Mouse (Mus musculus) lung, postnatal 0 days (tissue): Measurements from ENCODE around the gene Frmd4a. TPM values are rescaled to one million over a fixed set of nuclear protein-coding genes. Genes with fewer than 3 reads are reported as not detected.
"Not testable (repeated sequence)": the region's sequence is repeated elsewhere in the genome, so short reads cannot be mapped to it uniquely, and the experiment has no call there.

ENCODE experiments used
- ATAC-seq: fragments of 200-750 bp; cut with Nextera tagmentation; 2 replicates; pipeline ENCODE4 v1.8.0; 2017; ENCODE audit warnings: moderate library complexity
- DNase-seq: peaks from one replicate; pipeline ENCODE4 v3.0.0-alpha.2; 2016; ENCODE audit warnings: low spot score
- H3K27ac ChIP-seq: fragments of 300-500 bp; sonication (generic); 2 replicates; pipeline ENCODE4 v1.5.1; 2014; ENCODE audit warnings: antibody characterized with exemption, mild to moderate bottlenecking, low read length, mixed read lengths
- H3K27me3 ChIP-seq: fragments of 300-500 bp; sonication (generic); replicated peaks from 2 replicates; pipeline ENCODE4 v1.6.1; 2014; ENCODE audit warnings: low read length, mixed read lengths; ENCODE audit not compliant: insufficient read depth
- H3K36me3 ChIP-seq: fragments of 300-500 bp; sonication (generic); 2 replicates; pipeline ENCODE4 v1.6.1; 2014; ENCODE audit warnings: low read length, mixed read lengths; ENCODE audit not compliant: insufficient read depth
- H3K4me1 ChIP-seq: fragments of 300-500 bp; sonication (generic); 2 replicates; pipeline ENCODE4 v1.6.1; 2014; ENCODE audit warnings: antibody characterized with exemption, low read depth, low read length, mixed read lengths; ENCODE audit not compliant: insufficient read depth
- H3K4me2 ChIP-seq: fragments of 300-500 bp; sonication (generic); replicated peaks from 2 replicates; pipeline ENCODE4 v1.6.1; 2014; ENCODE audit warnings: low read depth, mild to moderate bottlenecking, low read length, moderate library complexity, mixed read lengths
- H3K4me3 ChIP-seq: fragments of 300-500 bp; sonication (generic); 2 replicates; pipeline ENCODE4 v1.5.1; 2014; ENCODE audit warnings: low read depth, low read length
- H3K9ac ChIP-seq: fragments of 300-500 bp; sonication (generic); replicated peaks from 2 replicates; pipeline ENCODE4 v1.6.1; 2014; ENCODE audit warnings: low read depth, mild to moderate bottlenecking
- H3K9me3 ChIP-seq: fragments of 300-500 bp; sonication (generic); 2 replicates; pipeline ENCODE4 v1.6.1; 2016; ENCODE audit warnings: low read length, mixed read lengths
- CTCF ChIP-seq: IDR thresholded peaks from 2 replicates; pipeline ENCODE4 v1.5.1; 2016; ENCODE audit warnings: antibody characterized with exemption, mild to moderate bottlenecking
- EP300 ChIP-seq: IDR thresholded peaks from 2 replicates; pipeline ENCODE4 v1.6.1; 2016; ENCODE audit warnings: antibody characterized with exemption, mild to moderate bottlenecking, control low read depth
- WGBS: fragments of 180-500 bp; shearing (Covaris S2); extraction: QIAGEN DNeasy Blood & Tissue Kit; methylation state at CpG from one replicate; pipeline ENCODE4 v1.1.7; 2014; 5-methylcytosine and 5-hydroxymethylcytosine counted together
- polyA plus RNA-seq: library from polyadenylated mRNA; unstranded; fragments of >200 nt; fragmentation: Nextera tagmentation; extraction: Ambion mirVana; gene quantifications from 2 replicates; pipeline ENCODE4 v1.2.1, GENCODE M21; 2015

The Frmd4a gene
- polyA plus RNA-seq, 1 experiment from 2014 or later, result 15.8 TPM

- H3K27me3 ChIP-seq, result no peaks in the 10 kb centered on the region
- no peaks in the 10 kb centered on the region for H3K36me3 ChIP-seq
- peak overlapping the region; percentile 97 for H3K27ac ChIP-seq
- peaks cover 45% of the 10 kb centered on the region for H3K4me1 ChIP-seq
- no peak for DNase-seq
- H3K9ac ChIP-seq, result peak overlapping the region; percentile 58
- H3K4me3 ChIP-seq, result peak overlapping the region; percentile 46
- ATAC-seq, result peak; percentile 11; the same call in 1 of the 2 replicates
- peak overlapping the region; percentile 75 for H3K4me2 ChIP-seq
- H3K9me3 ChIP-seq, result no peaks in the 10 kb centered on the region
- WGBS, result 0% methylated on average over 8 of the region's 8 CpGs
- peak; percentile 0; the same call in 1 of the 2 replicates for TF ChIP-seq EP300
- TF ChIP-seq CTCF, result no peak
Observed at GRCm38 (mm10) chr2:4559883-4560247, 542.3 kb downstream of the Frmd4a start.

- not testable (repeated sequence) for H3K36me3 ChIP-seq, ATAC-seq, H3K9me3 ChIP-seq, H3K27me3 ChIP-seq, DNase-seq
- WGBS, result 5% methylated on average over 2 of the region's 2 CpGs
- Histone ChIP-seq H3K27ac (peak overlapping the region; percentile 97; the same call in 1 of the 2 replicates), H3K4me2 (peak overlapping the region; percentile 75), H3K9ac (peak overlapping the region; percentile 58), H3K4me3 (peak overlapping the region; percentile 46), H3K4me1 (peaks cover 45% of the 10 kb centered on the region)
Observed at GRCm38 (mm10) chr2:4560516-4560915, 543.0 kb downstream of the Frmd4a start.

GRCm38 (mm10) chr2:4561196-4561595, 543.7 kb downstream of the Frmd4a start:
- H3K9ac ChIP-seq, result peak overlapping the region; percentile 58
- TF ChIP-seq CTCF (no peak), EP300 (0 out of 2 replicates have a peak, but pooled peaks have one; percentile 33)
- ATAC-seq (no peak), DNase-seq (no peak)
- peak overlapping the region; percentile 75 for H3K4me2 ChIP-seq
- H3K9me3 ChIP-seq, result no peaks in the 10 kb centered on the region
- peak overlapping the region; percentile 46 for H3K4me3 ChIP-seq
- no peaks in the 10 kb centered on the region for H3K27me3 ChIP-seq
- WGBS, result 7% methylated on average over 5 of the region's 5 CpGs
- H3K27ac ChIP-seq, result peak overlapping the region; percentile 97
- peaks cover 41% of the 10 kb centered on the region for H3K4me1 ChIP-seq
- H3K36me3 ChIP-seq, result no peaks in the 10 kb centered on the region

- ATAC-seq, result no peak
Observed at GRCm38 (mm10) chr2:4562373-4562772, 544.9 kb downstream of the Frmd4a start.

DNA sequence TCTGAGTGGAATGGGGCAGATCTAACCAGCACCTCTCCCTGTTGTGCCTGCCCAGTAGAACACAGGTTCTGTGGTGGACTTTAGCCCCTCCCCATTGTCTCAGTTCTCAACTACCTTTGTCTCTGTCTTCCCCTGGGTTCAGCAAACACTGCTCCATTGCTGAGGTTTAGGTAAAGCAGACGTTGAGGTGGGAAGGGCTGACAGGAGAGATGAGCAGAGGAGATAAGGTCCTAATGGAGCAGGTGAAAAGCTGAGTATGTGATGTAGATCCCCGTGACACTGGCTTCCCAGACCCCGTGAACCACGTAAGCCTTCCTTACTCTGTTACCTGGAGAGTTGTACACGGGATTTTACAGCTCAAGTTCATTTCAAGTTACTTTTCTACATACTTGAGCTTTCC, 545.3 kb downstream of the Frmd4a start:
- peak overlapping the region; percentile 46 for H3K4me3 ChIP-seq
- H3K36me3 ChIP-seq, result no peaks in the 10 kb centered on the region
- ATAC-seq, result no peak
- no peaks in the 10 kb centered on the region for H3K9me3 ChIP-seq
- TF ChIP-seq EP300 (no peak), CTCF (no peak)
- 0 out of 2 replicates have a peak overlapping the region, but pooled peaks have one; percentile 3 for H3K9ac ChIP-seq
- peak overlapping the region; percentile 43; the same call in 1 of the 2 replicates for H3K27ac ChIP-seq
- peak overlapping the region; percentile 75 for H3K4me2 ChIP-seq
- no peaks in the 10 kb centered on the region for H3K27me3 ChIP-seq
- DNase-seq, result no peak
- peaks cover 42% of the 10 kb centered on the region for H3K4me1 ChIP-seq
- WGBS, result 41% methylated on average over 5 of the region's 5 CpGs

More at GRCm38 (mm10) chr2:4562373-4562772, 544.9 kb downstream of the Frmd4a start:
- Histone ChIP-seq H3K4me1 (peaks cover 40% of the 10 kb centered on the region), H3K36me3 (no peaks in the 10 kb centered on the region), H3K4me3 (peak overlapping the region; percentile 46), H3K4me2 (peak overlapping the region; percentile 75), H3K9me3 (no peaks in the 10 kb centered on the region), H3K27me3 (no peaks in the 10 kb centered on the region), H3K27ac (peak overlapping the region; percentile 43; the same call in 1 of the 2 replicates), H3K9ac (no peak overlapping the region)
- no peak for DNase-seq
- WGBS, result 49% methylated on average over 3 of the region's 3 CpGs
- no peak for TF ChIP-seq EP300
- TF ChIP-seq CTCF, result no peak

- H3K9ac ChIP-seq, result 0 out of 2 replicates have a peak overlapping the region, but pooled peaks have one; percentile 3
- 33% methylated on average over 1 of the region's 1 CpGs for WGBS
- no peaks in the 10 kb centered on the region for H3K36me3 ChIP-seq
- H3K4me1 ChIP-seq, result peaks cover 38% of the 10 kb centered on the region
- ATAC-seq, result no peak
- no peaks in the 10 kb centered on the region for H3K27me3 ChIP-seq
- no peaks in the 10 kb centered on the region for H3K9me3 ChIP-seq
- DNase-seq, result no peak
- H3K4me3 ChIP-seq, result peak overlapping the region; percentile 46; the same call in 1 of the 2 replicates
- peak overlapping the region; percentile 75 for H3K4me2 ChIP-seq
- peak overlapping the region; percentile 43; the same call in 1 of the 2 replicates for H3K27ac ChIP-seq
- TF ChIP-seq CTCF, result no peak
- TF ChIP-seq EP300, result no peak
Observed at GRCm38 (mm10) chr2:4563322-4563721, 545.8 kb downstream of the Frmd4a start.
